ENCODE assay signal across 8 mouse cellular contexts in genomic region chr16:57634191-57634590, GRCm38 (mm10). TPM values are rescaled to one million over a fixed set of nuclear protein-coding genes. Genes with fewer than 3 reads are reported as not detected.
DNase-seq lines count a peak whose midpoint lies in the region; ATAC-seq lines count a peak whose summit lies in the region.

No protein-coding gene starts in this region.

- WGBS in forebrain, embryonic 15.5 days: 9% methylated on average over 6 of the region's 6 CpGs
- 12% methylated on average over 6 of the region's 6 CpGs for WGBS in hindbrain, embryonic 13.5 days

- no peaks in the 10 kb centered on the region for H3K36me3 ChIP-seq in forebrain, embryonic 15.5 days
- H3K36me3 ChIP-seq in hindbrain, embryonic 13.5 days: no peaks in the 10 kb centered on the region

- H3K9ac ChIP-seq in forebrain, embryonic 15.5 days (replicated peaks): no peak overlapping the region
- no peak overlapping the region for H3K9ac ChIP-seq in hindbrain, embryonic 13.5 days

- H3K27me3 ChIP-seq in forebrain, embryonic 15.5 days: no peaks in the 10 kb centered on the region
- H3K27me3 ChIP-seq in hindbrain, embryonic 13.5 days: no peaks in the 10 kb centered on the region

- peak; percentile 68 for ATAC-seq in forebrain, embryonic 15.5 days (replicated peaks)
- 0 out of 2 replicates have a peak, but pooled peaks have one; percentile 71 for ATAC-seq in hindbrain, embryonic 13.5 days (ENCODE audit: low FRiP score)

- H3K4me2 ChIP-seq in forebrain, embryonic 15.5 days (replicated peaks): no peak overlapping the region
- H3K4me2 ChIP-seq in hindbrain, embryonic 13.5 days: no peak overlapping the region

- H3K4me1 ChIP-seq in forebrain, embryonic 15.5 days: no peaks in the 10 kb centered on the region
- H3K4me1 ChIP-seq in hindbrain, embryonic 13.5 days (replicated peaks): no peaks in the 10 kb centered on the region

- DNase-seq in MEL-GATA-1-ER (ENCODE audit: extremely low read depth, low read depth): peak; percentile 37
- peak; percentile 35 for DNase-seq in c-Kit-positive CD71-positive TER-119-positive erythroid progenitor cells, embryonic 14.5 days (ENCODE audit: low spot score)
- peak; percentile 31 for DNase-seq in layer of hippocampus, adult 9-11 months
- peak; percentile 73 for DNase-seq in lung, postnatal 14 days
- peak; percentile 87 for DNase-seq in retina, embryonic 14.5 days (ENCODE audit: low spot score)
- peak; percentile 33 for DNase-seq in urinary bladder, postnatal 10 days (ENCODE audit: low spot score)

- no peak overlapping the region for H3K4me3 ChIP-seq in forebrain, embryonic 15.5 days
- no peak overlapping the region for H3K4me3 ChIP-seq in hindbrain, embryonic 13.5 days

- H3K27ac ChIP-seq in forebrain, embryonic 15.5 days (replicated peaks): no peak overlapping the region
- H3K27ac ChIP-seq in hindbrain, embryonic 13.5 days: no peak overlapping the region

- no peaks in the 10 kb centered on the region for H3K9me3 ChIP-seq in forebrain, embryonic 15.5 days
- no peaks in the 10 kb centered on the region for H3K9me3 ChIP-seq in hindbrain, embryonic 13.5 days

RNA-seq across cellular contexts. Expression of gene Cmss1, which starts 27.5 kb away (rescaled TPM):
- polyA plus RNA-seq in forebrain, embryonic 15.5 days (2015; fragmentation: Nextera tagmentation; extraction: Ambion mirVana): 41.8 and 42.6 TPM in 2 replicates
- 34.0 and 37.1 TPM in 2 replicates for polyA plus RNA-seq in hindbrain, embryonic 13.5 days (2015; fragmentation: Nextera tagmentation; extraction: Ambion mirVana)

Comparison
In these comparisons a context has a peak if more than half of its experiments do, and no peak if none do; other contexts are left out.
1. DNase-seq: peak in every context shown above with its lines; median percentile 87 in retina, embryonic 14.5 days; 73 in lung, postnatal 14 days; 37 in MEL-GATA-1-ER; 35 in c-Kit-positive CD71-positive TER-119-positive erythroid progenitor cells, embryonic 14.5 days; 33 in urinary bladder, postnatal 10 days; 31 in layer of hippocampus, adult 9-11 months.